ENCODE assay signal across 8 mouse cellular contexts in the genomic region with DNA sequence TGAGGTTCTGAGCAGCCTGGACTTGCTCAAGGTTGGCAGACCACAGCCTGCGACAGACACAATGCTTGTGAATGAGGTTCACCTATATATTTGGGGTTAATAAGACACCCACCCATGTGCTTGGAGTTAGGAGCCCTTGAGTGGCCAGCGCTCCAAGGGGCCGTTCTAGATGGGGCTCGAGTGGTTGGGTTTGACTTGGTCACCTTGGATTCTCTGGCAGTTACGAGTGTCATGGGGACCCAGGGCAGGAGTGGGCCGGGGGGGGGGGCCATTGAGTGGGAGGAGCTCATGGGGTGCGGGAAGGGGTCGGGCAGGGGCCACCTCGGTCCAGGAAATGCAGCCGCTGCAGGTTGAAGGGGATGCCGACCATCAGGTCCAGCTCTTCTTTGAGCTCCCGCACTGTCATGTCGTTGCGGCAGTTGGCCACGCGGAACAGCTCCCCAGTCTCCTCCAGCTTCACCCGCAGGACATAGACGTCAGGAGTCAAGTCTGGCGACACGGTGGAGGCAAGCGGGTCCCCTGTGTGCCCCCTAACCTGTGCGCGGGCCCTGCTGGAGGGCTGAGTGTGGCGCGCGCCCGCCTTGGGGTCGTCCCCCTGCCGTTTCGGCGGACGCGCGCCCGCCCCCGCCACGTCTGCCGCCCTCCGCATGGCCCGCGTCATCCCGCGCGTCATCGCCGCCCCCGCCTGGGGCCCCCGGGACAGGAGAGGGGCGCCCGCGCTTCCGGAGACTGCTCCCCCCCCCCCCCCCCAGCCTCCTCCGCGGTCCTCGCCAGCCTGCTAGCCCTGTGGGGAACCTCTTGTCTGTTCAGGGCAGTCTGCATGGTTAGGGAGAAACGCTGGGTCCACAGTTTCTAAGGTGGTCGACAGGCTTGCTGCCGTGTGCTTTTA. TPM values are rescaled to one million over a fixed set of nuclear protein-coding genes. Genes with fewer than 3 reads are reported as not detected.
A peak's percentile ranks its signal among the peaks of the same experiment; 100 is the strongest.
DNase-seq lines count a peak whose midpoint lies in the region; ATAC-seq and TF ChIP-seq lines count a peak whose summit lies in the region.

A gene (minus strand): TSS at position 697 of the 889 bp plus-strand sequence.

- no peaks in the 10 kb centered on the region for H3K4me1 ChIP-seq in lung, embryonic 14.5 days (ENCODE audit: insufficient read depth)
- H3K4me1 ChIP-seq in hindbrain, embryonic 16.5 days (ENCODE audit: control insufficient read depth, insufficient read depth, low read depth, low read length) = 0 out of 2 replicates have a peak, but pooled peaks cover 6% of the 10 kb centered on the region
- peaks cover 12% of the 10 kb centered on the region for H3K4me1 ChIP-seq in midbrain, embryonic 10.5 days
- H3K4me1 ChIP-seq in stomach, embryonic 14.5 days (ENCODE audit: control insufficient read depth, insufficient read depth, low read length) = 0 out of 2 replicates have a peak, but pooled peaks cover 2% of the 10 kb centered on the region

- peak; percentile 56 for DNase-seq in lung, embryonic 14.5 days
- no peak for DNase-seq in lung, postnatal 14 days
- DNase-seq in embryo, embryonic 9.5 days (ENCODE audit: extremely low spot score) = peak; percentile 55
- DNase-seq in midbrain, embryonic 10.5 days (ENCODE audit: low spot score) = peak; percentile 44
- DNase-seq in cerebellum, adult 8-10 months = no peak
- no peak for DNase-seq in layer of hippocampus, postnatal 10 days (ENCODE audit: low spot score in 2 of 2)

- WGBS in lung, embryonic 14.5 days = 8% methylated on average over 52 of the region's 58 CpGs
- 9% methylated on average over 44 of the region's 58 CpGs for WGBS in hindbrain, embryonic 16.5 days
- 9% methylated on average over 51 of the region's 58 CpGs for WGBS in midbrain, embryonic 10.5 days
- 9% methylated on average over 52 of the region's 58 CpGs for WGBS in stomach, embryonic 14.5 days

- peak; percentile 16; the same call in 1 of the 2 replicates for TF ChIP-seq CTCF in lung, embryonic 14.5 days (IDR thresholded peaks at IDR 0.05; ENCODE audit: low read depth)

- peak within 1 kb of the TSS; percentile 86 for H3K4me2 ChIP-seq in lung, embryonic 14.5 days
- peak within 1 kb of the TSS; percentile 89 for H3K4me2 ChIP-seq in hindbrain, embryonic 16.5 days (ENCODE audit: low read length)
- H3K4me2 ChIP-seq in stomach, embryonic 14.5 days (replicated peaks; ENCODE audit: low read depth, low read length) = peak within 1 kb of the TSS; percentile 91

- H3K27me3 ChIP-seq in lung, embryonic 14.5 days (ENCODE audit: insufficient read depth, low read length) = no peaks in the 10 kb centered on the region; the same call in 1 of the 2 replicates
- H3K27me3 ChIP-seq in hindbrain, embryonic 16.5 days (replicated peaks; ENCODE audit: control insufficient read depth, insufficient read depth, low read length) = no peaks in the 10 kb centered on the region; the same call in 1 of the 2 replicates
- H3K27me3 ChIP-seq in midbrain, embryonic 10.5 days (ENCODE audit: low read depth, poor library complexity, severe bottlenecking) = peaks cover 30% of the 10 kb centered on the region
- H3K27me3 ChIP-seq in stomach, embryonic 14.5 days (ENCODE audit: control insufficient read depth, insufficient read depth, low read length) = peaks cover 6% of the 10 kb centered on the region; the same call in 1 of the 2 replicates

- no peak within 1 kb of the TSS for H3K27ac ChIP-seq in lung, embryonic 14.5 days (ENCODE audit: low read depth)
- H3K27ac ChIP-seq in hindbrain, embryonic 16.5 days (ENCODE audit: low read depth, low read length) = no peak within 1 kb of the TSS
- peak within 1 kb of the TSS; percentile 69; the same call in 1 of the 2 replicates for H3K27ac ChIP-seq in midbrain, embryonic 10.5 days (replicated peaks)
- H3K27ac ChIP-seq in stomach, embryonic 14.5 days (ENCODE audit: low read length) = no peak within 1 kb of the TSS

- peak within 1 kb of the TSS; percentile 45 for H3K4me3 ChIP-seq in lung, embryonic 14.5 days (ENCODE audit: low read depth, low read length)
- H3K4me3 ChIP-seq in hindbrain, embryonic 16.5 days (ENCODE audit: low read length) = peak within 1 kb of the TSS; percentile 49
- H3K4me3 ChIP-seq in midbrain, embryonic 10.5 days = peak within 1 kb of the TSS; percentile 66
- peak within 1 kb of the TSS; percentile 37 for H3K4me3 ChIP-seq in stomach, embryonic 14.5 days (ENCODE audit: low read depth, low read length)

- peak; percentile 76 for ATAC-seq in lung, embryonic 14.5 days (ENCODE audit: insufficient read depth)
- peak; percentile 71 for ATAC-seq in hindbrain, embryonic 16.5 days
- peak; percentile 39; the same call in 1 of the 2 replicates for ATAC-seq in stomach, embryonic 14.5 days (ENCODE audit: insufficient number of reproducible peaks, insufficient read depth, low FRiP score, low read depth)

- no peaks in the 10 kb centered on the region for H3K36me3 ChIP-seq in lung, embryonic 14.5 days (ENCODE audit: insufficient read depth)
- H3K36me3 ChIP-seq in hindbrain, embryonic 16.5 days (ENCODE audit: control insufficient read depth, insufficient read depth, low read length) = no peaks in the 10 kb centered on the region
- H3K36me3 ChIP-seq in midbrain, embryonic 10.5 days = no peaks in the 10 kb centered on the region
- no peaks in the 10 kb centered on the region for H3K36me3 ChIP-seq in stomach, embryonic 14.5 days (ENCODE audit: control insufficient read depth, insufficient read depth, low read length)

- peak within 1 kb of the TSS; percentile 38 for H3K9ac ChIP-seq in lung, embryonic 14.5 days
- peak within 1 kb of the TSS; percentile 63 for H3K9ac ChIP-seq in hindbrain, embryonic 16.5 days (ENCODE audit: low read depth, low read length)
- H3K9ac ChIP-seq in stomach, embryonic 14.5 days (replicated peaks; ENCODE audit: low read depth, low read length) = peak within 1 kb of the TSS; percentile 33

- no peaks in the 10 kb centered on the region for H3K9me3 ChIP-seq in lung, embryonic 14.5 days (ENCODE audit: low read depth, low read length)
- no peaks in the 10 kb centered on the region for H3K9me3 ChIP-seq in hindbrain, embryonic 16.5 days (ENCODE audit: control insufficient read depth, low read length)
- no peaks in the 10 kb centered on the region for H3K9me3 ChIP-seq in midbrain, embryonic 10.5 days (replicated peaks)
- H3K9me3 ChIP-seq in stomach, embryonic 14.5 days (ENCODE audit: control insufficient read depth, low read depth, low read length) = no peaks in the 10 kb centered on the region

RNA-seq across cellular contexts. Expression of the gene that starts here (rescaled TPM):
- not detected in 2 replicates for polyA plus RNA-seq in lung, embryonic 14.5 days (2014; fragmentation: Nextera tagmentation; extraction: Ambion mirVana)
- polyA plus RNA-seq in hindbrain, embryonic 16.5 days (2015; fragmentation: Nextera tagmentation; extraction: Ambion mirVana) = not detected in 2 replicates
- polyA plus RNA-seq in midbrain, embryonic 10.5 days (2016; fragmentation: Nextera tagmentation; extraction: Ambion mirVana) = not detected in 2 replicates
- polyA plus RNA-seq in stomach, embryonic 14.5 days (2014; fragmentation: Nextera tagmentation; extraction: Ambion mirVana) = not detected in 2 replicates
- not detected for total RNA-seq in layer of hippocampus, postnatal 10 days (2021)

Comparison
In these comparisons a context has a peak if more than half of its experiments do, and no peak if none do; other contexts are left out.
1. Peak in DNase-seq, ATAC-seq, H3K4me3 ChIP-seq, H3K9ac ChIP-seq and H3K4me2 ChIP-seq in lung, embryonic 14.5 days; RNA of the gene not detected or under 1 TPM.
2. Peak in ATAC-seq, H3K4me3 ChIP-seq, H3K9ac ChIP-seq and H3K4me2 ChIP-seq in hindbrain, embryonic 16.5 days; RNA of the gene not detected or under 1 TPM.
3. Peak in DNase-seq, H3K4me3 ChIP-seq and H3K27ac ChIP-seq in midbrain, embryonic 10.5 days; RNA of the gene not detected or under 1 TPM.
4. Peak in ATAC-seq, H3K4me3 ChIP-seq, H3K9ac ChIP-seq and H3K4me2 ChIP-seq in stomach, embryonic 14.5 days; RNA of the gene not detected or under 1 TPM.